Mouse (Mus musculus) liver, embryonic 12.5 days (tissue): Measurements from ENCODE around the gene Agpat3. TPM values are rescaled to one million over a fixed set of nuclear protein-coding genes. Genes with fewer than 3 reads are reported as not detected.

Source experiments
- ATAC-seq: fragments of 200-750 bp; cut with Nextera tagmentation; 2 replicates; pipeline ENCODE4 v1.8.0; 2017; ENCODE audit warnings: moderate number of reproducible peaks, mild to moderate bottlenecking, moderate library complexity
- H3K27ac ChIP-seq: fragments of 300-500 bp; sonication (generic); 2 replicates; pipeline ENCODE4 v1.5.1; 2016; ENCODE audit warnings: mild to moderate bottlenecking
- H3K27me3 ChIP-seq: fragments of 300-500 bp; sonication (generic); replicated peaks from 2 replicates; pipeline ENCODE4 v1.6.1; 2016; ENCODE audit warnings: mild to moderate bottlenecking, moderate library complexity
- H3K36me3 ChIP-seq: fragments of 300-500 bp; sonication (generic); 2 replicates; pipeline ENCODE4 v1.6.1; 2016; ENCODE audit warnings: mild to moderate bottlenecking, moderate library complexity
- H3K4me1 ChIP-seq: fragments of 300-500 bp; sonication (generic); 2 replicates; pipeline ENCODE4 v1.6.1; 2016
- H3K4me2 ChIP-seq: fragments of 300-500 bp; sonication (generic); 2 replicates; pipeline ENCODE4 v1.6.1; 2016; ENCODE audit warnings: mild to moderate bottlenecking, moderate library complexity
- H3K4me3 ChIP-seq: fragments of 300-500 bp; sonication (generic); 2 replicates; pipeline ENCODE4 v1.5.1; 2016; ENCODE audit warnings: mild to moderate bottlenecking, moderate library complexity
- H3K9ac ChIP-seq: fragments of 300-500 bp; sonication (generic); 2 replicates; pipeline ENCODE4 v1.6.1; 2016; ENCODE audit warnings: mild to moderate bottlenecking, moderate library complexity
- H3K9me3 ChIP-seq: fragments of 300-500 bp; sonication (generic); replicated peaks from 2 replicates; pipeline ENCODE4 v1.6.1; 2016; ENCODE audit warnings: mild to moderate bottlenecking, moderate library complexity
- WGBS: fragments of 180-500 bp; shearing (Covaris S2); methylation state at CpG from one replicate; pipeline ENCODE4 v1.1.7; 2016; ENCODE audit not compliant: insufficient replicate concordance; 5-methylcytosine and 5-hydroxymethylcytosine counted together
- polyA plus RNA-seq: library from polyadenylated mRNA; unstranded; fragments of >200 nt; fragmentation: Nextera tagmentation; extraction: Ambion mirVana; gene quantifications from 2 replicates; pipeline ENCODE4 v1.2.1, GENCODE M21; 2016

Gene Agpat3
- polyA plus RNA-seq, 1 experiment from 2014 or later = 25.3 TPM

- peak; percentile 16; the same call in 1 of the 2 replicates for ATAC-seq
- H3K36me3 ChIP-seq = peaks cover 33% of the 10 kb centered on the region
- H3K27me3 ChIP-seq = peaks cover 6% of the 10 kb centered on the region; the same call in 1 of the 2 replicates
- WGBS = 74% methylated on average over 22 of the region's 22 CpGs
- H3K27ac ChIP-seq = no peak overlapping the region
- no peaks in the 10 kb centered on the region for H3K9me3 ChIP-seq
- H3K4me2 ChIP-seq = no peak overlapping the region
- no peak overlapping the region for H3K9ac ChIP-seq
- 0 out of 2 replicates have a peak, but pooled peaks cover 3% of the 10 kb centered on the region for H3K4me1 ChIP-seq
- no peak overlapping the region for H3K4me3 ChIP-seq
Observed at GRCm38 (mm10) chr10:78287465-78288132, 64.7 kb downstream of the Agpat3 start.

DNA sequence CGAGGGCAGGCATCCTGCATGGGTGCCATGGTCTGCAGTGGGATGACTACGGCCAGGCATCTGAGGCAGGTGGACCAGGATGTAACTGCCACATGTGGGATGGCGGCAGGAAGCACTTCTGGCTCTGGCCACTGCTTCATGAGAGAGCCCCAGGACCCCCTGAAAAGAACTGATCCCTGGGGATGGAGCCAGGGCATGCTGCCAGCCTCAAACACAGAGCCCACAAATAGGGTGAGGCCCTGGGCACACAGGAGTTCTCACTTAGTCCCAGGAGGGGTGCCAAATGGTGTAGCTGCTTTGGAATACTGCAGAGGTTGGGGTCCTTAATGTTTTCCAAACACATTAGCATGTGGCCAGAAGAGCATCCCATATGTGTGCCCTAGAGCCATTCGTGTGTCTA, 66.3 kb downstream of the Agpat3 start:
- 75% methylated on average over 4 of the region's 4 CpGs for WGBS
- Histone ChIP-seq H3K27me3 (peaks cover 6% of the 10 kb centered on the region; the same call in 1 of the 2 replicates), H3K4me2 (no peak overlapping the region), H3K4me1 (0 out of 2 replicates have a peak, but pooled peaks cover 3% of the 10 kb centered on the region), H3K9ac (no peak overlapping the region), H3K27ac (no peak overlapping the region), H3K36me3 (peaks cover 48% of the 10 kb centered on the region), H3K4me3 (no peak overlapping the region), H3K9me3 (no peaks in the 10 kb centered on the region)
- ATAC-seq = no peak

- Histone ChIP-seq H3K36me3 (peaks cover 54% of the 10 kb centered on the region), H3K4me2 (no peak overlapping the region), H3K9me3 (no peaks in the 10 kb centered on the region), H3K9ac (no peak overlapping the region), H3K4me3 (no peak overlapping the region), H3K27me3 (peaks cover 6% of the 10 kb centered on the region; the same call in 1 of the 2 replicates), H3K4me1 (0 out of 2 replicates have a peak, but pooled peaks cover 3% of the 10 kb centered on the region), H3K27ac (no peak overlapping the region)
- peak; percentile 39; the same call in 1 of the 2 replicates for ATAC-seq
- WGBS = 47% methylated on average over 6 of the region's 6 CpGs
Observed at GRCm38 (mm10) chr10:78285409-78285808, 66.9 kb downstream of the Agpat3 start.

GRCm38 (mm10) chr10:78284812-78285211, 67.5 kb downstream of the Agpat3 start:
- WGBS = 16% methylated on average over 12 of the region's 12 CpGs
- no peak overlapping the region for H3K4me3 ChIP-seq

DNA sequence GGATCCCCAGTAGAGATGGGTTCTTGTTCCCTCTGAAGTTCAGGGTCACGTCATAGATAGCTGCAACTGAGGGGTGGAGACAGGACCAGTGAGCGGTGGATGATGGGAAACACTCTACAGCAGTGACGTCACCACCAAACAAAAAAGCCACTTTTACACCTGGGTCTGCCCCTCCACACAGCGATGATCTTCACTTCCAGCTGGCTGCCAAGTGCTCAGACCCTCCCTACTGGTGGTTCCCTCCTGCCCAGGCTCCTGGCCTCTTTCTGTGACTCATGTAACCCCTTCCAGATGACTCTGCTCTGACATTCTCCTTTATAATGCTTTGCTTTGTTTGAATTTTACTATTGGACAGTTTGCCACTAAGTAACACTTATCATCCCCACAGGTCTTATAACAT, 69.9 kb downstream of the Agpat3 start:
- H3K36me3 ChIP-seq = peaks cover 65% of the 10 kb centered on the region

More at GRCm38 (mm10) chr10:78284812-78285211, 67.5 kb downstream of the Agpat3 start:
- no peak for ATAC-seq
- Histone ChIP-seq H3K4me2 (no peak overlapping the region), H3K27ac (no peak overlapping the region; the same call in 1 of the 2 replicates), H3K4me1 (0 out of 2 replicates have a peak, but pooled peaks cover 3% of the 10 kb centered on the region), H3K27me3 (peaks cover 6% of the 10 kb centered on the region; the same call in 1 of the 2 replicates), H3K36me3 (peaks cover 57% of the 10 kb centered on the region), H3K9me3 (no peaks in the 10 kb centered on the region), H3K9ac (no peak overlapping the region)

DNA sequence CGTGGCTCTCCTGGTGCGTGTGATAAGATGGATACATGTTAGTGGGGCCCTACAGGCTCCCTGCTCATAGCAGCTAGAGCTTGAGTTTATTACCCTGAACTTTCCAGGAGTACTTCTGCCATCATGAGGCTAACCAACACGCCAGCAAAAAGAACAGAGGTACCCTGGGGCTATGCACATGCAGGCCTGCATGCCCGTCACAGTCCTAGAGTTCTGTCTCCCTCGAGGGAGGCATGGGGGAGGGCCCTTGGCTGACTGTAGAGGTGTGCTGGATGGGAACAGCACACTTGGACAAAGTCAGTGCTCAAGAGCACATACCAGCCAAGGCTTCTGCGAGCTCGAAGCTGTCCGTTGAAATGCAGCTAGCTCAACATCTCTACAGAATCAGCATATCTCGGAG, 71.8 kb downstream of the Agpat3 start:
- Histone ChIP-seq H3K27me3 (peaks cover 6% of the 10 kb centered on the region; the same call in 1 of the 2 replicates), H3K36me3 (peaks cover 49% of the 10 kb centered on the region)

More for the DNA sequence above, 69.9 kb downstream of the Agpat3 start:
- Histone ChIP-seq H3K27me3 (peaks cover 6% of the 10 kb centered on the region; the same call in 1 of the 2 replicates), H3K4me1 (no peaks in the 10 kb centered on the region), H3K9ac (no peak overlapping the region), H3K27ac (no peak overlapping the region), H3K9me3 (no peaks in the 10 kb centered on the region), H3K4me3 (no peak overlapping the region), H3K4me2 (no peak overlapping the region)
- 74% methylated on average over 4 of the region's 4 CpGs for WGBS
- ATAC-seq = no peak

DNA sequence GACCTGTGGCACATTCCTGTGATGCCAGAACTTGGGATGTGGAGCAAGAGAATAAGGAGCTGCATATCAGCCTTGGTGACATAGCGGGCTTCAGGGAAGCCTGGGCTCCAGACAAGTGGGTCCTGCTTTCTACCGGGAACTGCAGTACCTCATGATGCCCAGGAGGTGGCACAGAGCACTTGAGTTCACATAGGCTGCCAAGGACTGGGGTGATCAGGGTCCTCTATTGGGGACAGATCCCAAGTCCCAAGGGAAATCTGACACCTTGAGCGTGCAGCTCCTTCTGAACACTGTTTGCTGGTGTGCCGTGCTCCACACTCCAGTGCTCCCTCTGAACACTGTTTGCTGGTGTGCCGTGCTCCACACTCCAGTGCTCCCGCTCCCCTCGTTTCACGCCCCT, 73.1 kb downstream of the Agpat3 start:
- Histone ChIP-seq H3K27me3 (peaks cover 6% of the 10 kb centered on the region; the same call in 1 of the 2 replicates), H3K9me3 (no peaks in the 10 kb centered on the region), H3K4me2 (no peak overlapping the region), H3K27ac (no peak overlapping the region), H3K4me3 (no peak overlapping the region), H3K4me1 (no peaks in the 10 kb centered on the region), H3K36me3 (peaks cover 47% of the 10 kb centered on the region), H3K9ac (no peak overlapping the region)
- WGBS = 53% methylated on average over 8 of the region's 8 CpGs
- ATAC-seq = peak; percentile 48

More for the DNA sequence above, 71.8 kb downstream of the Agpat3 start:
- H3K9me3 ChIP-seq = no peaks in the 10 kb centered on the region
- no peak for ATAC-seq
- H3K4me1 ChIP-seq = no peaks in the 10 kb centered on the region
- no peak overlapping the region for H3K9ac ChIP-seq
- WGBS = 69% methylated on average over 9 of the region's 9 CpGs
- no peak overlapping the region for H3K27ac ChIP-seq
- no peak overlapping the region for H3K4me3 ChIP-seq
- H3K4me2 ChIP-seq = no peak overlapping the region

- no peak for ATAC-seq
- H3K27ac ChIP-seq = no peak overlapping the region
- no peaks in the 10 kb centered on the region; the same call in 1 of the 2 replicates for H3K27me3 ChIP-seq
- 43% methylated on average over 3 of the region's 3 CpGs for WGBS
- H3K4me1 ChIP-seq = peaks cover 12% of the 10 kb centered on the region
- no peak overlapping the region for H3K4me3 ChIP-seq
- H3K9me3 ChIP-seq = no peaks in the 10 kb centered on the region
- H3K4me2 ChIP-seq = no peak overlapping the region
- H3K36me3 ChIP-seq = peaks cover 38% of the 10 kb centered on the region
- no peak overlapping the region for H3K9ac ChIP-seq
Observed at GRCm38 (mm10) chr10:78277835-78278234, 74.5 kb downstream of the Agpat3 start.

DNA sequence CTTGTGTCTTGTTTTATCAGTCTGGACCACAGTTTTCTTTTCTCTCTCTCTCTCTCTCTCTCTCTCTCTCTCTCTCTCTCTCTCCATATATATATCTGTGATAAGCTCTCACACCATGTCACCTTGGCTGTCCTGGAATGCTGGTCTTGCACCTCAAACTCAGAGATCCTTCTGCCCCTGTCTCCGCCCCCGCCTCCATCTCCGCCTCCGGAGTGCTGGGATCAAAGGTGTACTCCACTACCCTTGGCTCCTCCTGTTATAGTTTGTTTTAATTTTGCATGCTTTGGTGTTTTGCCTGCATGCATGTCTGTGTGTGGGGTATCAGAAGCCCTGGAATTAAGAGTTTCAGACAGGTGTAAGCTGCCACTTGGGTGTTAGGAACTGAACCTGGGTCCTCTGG, 76.0 kb downstream of the Agpat3 start:
- ATAC-seq = no peak

GRCm38 (mm10) chr10:78272932-78273331, 79.4 kb downstream of the Agpat3 start:
- H3K4me3 ChIP-seq = 0 out of 2 replicates have a peak overlapping the region, but pooled peaks have one; percentile 16

More for the DNA sequence above, 76.0 kb downstream of the Agpat3 start:
- no peaks in the 10 kb centered on the region; the same call in 1 of the 2 replicates for H3K27me3 ChIP-seq
- peaks cover 18% of the 10 kb centered on the region for H3K4me1 ChIP-seq
- no peak overlapping the region for H3K9ac ChIP-seq
- no peak overlapping the region for H3K4me2 ChIP-seq
- H3K9me3 ChIP-seq = no peaks in the 10 kb centered on the region
- no peak overlapping the region for H3K4me3 ChIP-seq
- 87% methylated on average over 4 of the region's 4 CpGs for WGBS
- no peak overlapping the region for H3K27ac ChIP-seq
- peaks cover 23% of the 10 kb centered on the region for H3K36me3 ChIP-seq

GRCm38 (mm10) chr10:78265881-78266280, 86.4 kb downstream of the Agpat3 start:
- Histone ChIP-seq H3K9ac (no peak overlapping the region), H3K27me3 (peaks cover 7% of the 10 kb centered on the region), H3K4me1 (no peaks in the 10 kb centered on the region), H3K4me2 (no peak overlapping the region), H3K4me3 (no peak overlapping the region), H3K36me3 (no peaks in the 10 kb centered on the region), H3K9me3 (no peaks in the 10 kb centered on the region), H3K27ac (no peak overlapping the region)
- 48% methylated on average over 3 of the region's 3 CpGs for WGBS
- ATAC-seq = no peak

More at GRCm38 (mm10) chr10:78272932-78273331, 79.4 kb downstream of the Agpat3 start:
- peak overlapping the region; percentile 56 for H3K4me2 ChIP-seq
- peaks cover 7% of the 10 kb centered on the region; the same call in 1 of the 2 replicates for H3K36me3 ChIP-seq
- ATAC-seq = peak; percentile 78
- WGBS = 4% methylated on average over 9 of the region's 9 CpGs
- no peaks in the 10 kb centered on the region for H3K9me3 ChIP-seq
- H3K4me1 ChIP-seq = peaks cover 18% of the 10 kb centered on the region
- no peak overlapping the region for H3K9ac ChIP-seq
- H3K27me3 ChIP-seq = no peaks in the 10 kb centered on the region; the same call in 1 of the 2 replicates
- H3K27ac ChIP-seq = 0 out of 2 replicates have a peak overlapping the region, but pooled peaks have one; percentile 1

GRCm38 (mm10) chr10:78264735-78265134, 87.6 kb downstream of the Agpat3 start:
- Histone ChIP-seq H3K4me1 (no peaks in the 10 kb centered on the region), H3K36me3 (no peaks in the 10 kb centered on the region), H3K9me3 (no peaks in the 10 kb centered on the region), H3K4me3 (no peak overlapping the region), H3K27ac (no peak overlapping the region), H3K9ac (no peak overlapping the region), H3K27me3 (peaks cover 17% of the 10 kb centered on the region), H3K4me2 (no peak overlapping the region)
- WGBS = 20% methylated on average over 3 of the region's 3 CpGs
- peak; percentile 60; the same call in 1 of the 2 replicates for ATAC-seq
